Comparison of ENCODE assay signal across 26 mouse cellular contexts in genomic region chr12:98189096-98189495, GRCm38 (mm10).
DNase-seq lines count a peak whose midpoint lies in the region; ATAC-seq and TF ChIP-seq lines count a peak whose summit lies in the region.
"Had no signal": no experiment of that assay in that cellular context is flagged by ENCODE, and none has a peak within 500 bp of the region (broad histone marks: within the 10 kb centered on the region; RNA-seq: fewer than 3 reads in every experiment).

No protein-coding gene starts in this region.

- no peak overlapping the region for H3K4me2 ChIP-seq in forebrain, embryonic 15.5 days (replicated peaks)
- no peak overlapping the region for H3K4me2 ChIP-seq in forebrain, embryonic 11.5 days (ENCODE audit: low read depth, low read length, severe bottlenecking)
- H3K4me2 ChIP-seq: hindbrain, embryonic 13.5 days; kidney, embryonic 15.5 days; lung, embryonic 14.5 days had no signal

- no peak overlapping the region for H3K9ac ChIP-seq in forebrain, embryonic 15.5 days (replicated peaks)
- H3K9ac ChIP-seq in forebrain, embryonic 11.5 days (ENCODE audit: low read length), result no peak overlapping the region
- H3K9ac ChIP-seq: forebrain, postnatal 0 days; hindbrain, embryonic 13.5 days; kidney, embryonic 15.5 days; liver, embryonic 14.5 days; lung, embryonic 14.5 days had no signal

- H3K27ac ChIP-seq in forebrain, embryonic 15.5 days (replicated peaks), result 0 out of 2 replicates have a peak overlapping the region, but pooled peaks have one; percentile 29
- H3K27ac ChIP-seq in forebrain, embryonic 11.5 days (ENCODE audit: low read depth, low read length), result no peak overlapping the region
- peak overlapping the region; percentile 62; the same call in 1 of the 2 replicates for H3K27ac ChIP-seq in layer of hippocampus, adult 2 months
- H3K27ac ChIP-seq: hindbrain, embryonic 13.5 days; kidney, embryonic 15.5 days; liver, embryonic 14.5 days; midbrain, embryonic 10.5 days had no signal

- WGBS in forebrain, embryonic 15.5 days, result 77% methylated on average over 9 of the region's 9 CpGs
- WGBS in forebrain, embryonic 11.5 days, result 88% methylated on average over 9 of the region's 9 CpGs

- no peaks in the 10 kb centered on the region for H3K27me3 ChIP-seq in forebrain, embryonic 15.5 days
- H3K27me3 ChIP-seq in forebrain, embryonic 11.5 days (ENCODE audit: control insufficient read depth, insufficient read depth, low read length), result no peaks in the 10 kb centered on the region
- H3K27me3 ChIP-seq: CH12.LX; hindbrain, embryonic 13.5 days; kidney, embryonic 15.5 days had no signal

- ATAC-seq in cerebellum, adult (ENCODE audit: insufficient number of reproducible peaks, low FRiP score, low TSS enrichment), result peak; percentile 31; the same call in 1 of the 2 replicates
- ATAC-seq in forebrain, embryonic 15.5 days (replicated peaks), result no peak
- ATAC-seq in forebrain, embryonic 11.5 days (replicated peaks; ENCODE audit: low FRiP score), result no peak
- ATAC-seq: activated CD4-positive, CD25-positive, alpha-beta regulatory T cell, adult 4 months; forebrain, postnatal 0 days had no signal

- TF ChIP-seq CTCF in layer of hippocampus, adult 2 months (conservative IDR thresholded peaks at IDR 0.05), result no peak

- no peaks in the 10 kb centered on the region for H3K9me3 ChIP-seq in forebrain, embryonic 15.5 days
- H3K9me3 ChIP-seq in forebrain, embryonic 11.5 days (ENCODE audit: control insufficient read depth, low read length), result no peaks in the 10 kb centered on the region
- H3K9me3 ChIP-seq: hindbrain, embryonic 13.5 days; kidney, embryonic 15.5 days; midbrain, embryonic 10.5 days had no signal

- H3K4me1 ChIP-seq in forebrain, embryonic 15.5 days, result no peaks in the 10 kb centered on the region
- no peaks in the 10 kb centered on the region for H3K4me1 ChIP-seq in forebrain, embryonic 11.5 days (replicated peaks; ENCODE audit: control insufficient read depth, insufficient read depth, low read length)
- H3K4me1 ChIP-seq: hindbrain, embryonic 13.5 days; kidney, embryonic 15.5 days had no signal

- H3K36me3 ChIP-seq in forebrain, embryonic 15.5 days, result no peaks in the 10 kb centered on the region
- H3K36me3 ChIP-seq in forebrain, embryonic 11.5 days (ENCODE audit: control insufficient read depth, insufficient read depth, low read length), result no peaks in the 10 kb centered on the region
- H3K36me3 ChIP-seq: hindbrain, embryonic 13.5 days; kidney, embryonic 15.5 days; midbrain, embryonic 10.5 days had no signal

- H3K4me3 ChIP-seq in forebrain, embryonic 15.5 days, result no peak overlapping the region
- no peak overlapping the region for H3K4me3 ChIP-seq in forebrain, embryonic 11.5 days (ENCODE audit: low read depth, low read length)
- H3K4me3 ChIP-seq in layer of hippocampus, adult 2 months, result no peak overlapping the region
- H3K4me3 ChIP-seq: hindbrain, embryonic 13.5 days; kidney, embryonic 15.5 days; midbrain, embryonic 10.5 days had no signal

- DNase-seq in cerebellum, adult 11 months, result no peak
- DNase-seq in forebrain, embryonic 11.5 days (ENCODE audit: low spot score), result no peak
- no peak for DNase-seq in layer of hippocampus, adult 2 months (ENCODE audit: low spot score in 2 of 2)
- DNase-seq in layer of hippocampus, postnatal 14 days (ENCODE audit: low spot score in 2 of 2), result no peak
- peak; percentile 68 to 74 for DNase-seq in cerebellum, postnatal 10 days
- DNase-seq in kidney, postnatal 4 days, result no peak
- DNase-seq: adrenal gland, adult 2 months; adrenal gland, postnatal 36 days; forebrain, postnatal 0 days; gastrocnemius, postnatal 14 days; heart, postnatal 14 days; kidney, adult 18-20 months; kidney, postnatal 25 days; layer of hippocampus, postnatal 36 days; liver; lung, embryonic 14.5 days; lung, postnatal 14 days; thymus, adult 2 months had no signal

Comparison
In these comparisons a context has a peak if more than half of its experiments do, and no peak if none do; other contexts are left out.
1. DNase-seq: peak in cerebellum, postnatal 10 days (2 of 2); none in cerebellum, adult 11 months (single experiment), forebrain, embryonic 11.5 days (single experiment), layer of hippocampus, adult 2 months (0 of 2), layer of hippocampus, postnatal 14 days (0 of 2) and kidney, postnatal 4 days (0 of 2).